Mouse (Mus musculus) cerebellum, adult 11-12 months (tissue): ENCODE measurements around the gene St6galnac3.
A peak's percentile ranks its signal among the peaks of the same experiment; 100 is the strongest.

Source experiments
- DNase-seq: peaks from one replicate; pipeline ENCODE4 v3.0.0; 2022

The St6galnac3 gene

DNA sequence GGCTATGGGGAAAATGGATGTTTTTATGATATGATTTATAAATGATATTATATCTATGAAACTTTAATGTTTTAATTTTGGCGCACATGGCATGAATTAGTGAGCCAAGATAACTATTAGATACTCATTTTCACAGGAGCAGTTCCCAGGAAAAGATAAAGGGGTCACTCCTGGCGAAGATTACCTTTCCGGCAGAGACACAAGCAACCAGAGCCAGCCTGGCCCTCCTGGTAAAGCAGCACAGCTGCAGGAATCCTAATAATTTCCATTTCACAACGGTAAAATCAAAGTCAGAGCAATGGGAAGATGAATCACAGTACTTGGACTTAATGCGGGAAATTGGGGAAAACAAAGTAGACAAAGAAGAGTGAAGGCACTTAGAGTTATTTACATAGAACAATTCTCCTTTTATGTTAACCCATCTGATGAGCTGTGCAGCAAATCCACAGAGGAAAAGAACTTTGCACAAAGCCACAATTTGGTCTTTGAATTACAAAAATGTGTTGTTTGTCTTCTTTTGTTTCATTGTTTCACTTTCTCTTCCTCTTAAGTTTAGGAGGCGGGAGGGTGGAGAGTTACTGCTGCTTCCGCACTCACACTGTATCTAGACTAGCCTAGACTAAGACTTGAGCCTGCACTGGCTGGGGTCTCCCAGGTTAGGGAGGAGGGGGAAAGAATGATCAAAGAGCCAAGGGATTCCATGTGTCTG, 464.6 kb downstream of the St6galnac3 start:
- no peak for DNase-seq

- no peak for DNase-seq
Observed at GRCm38 (mm10) chr3:153255910-153256309, 469.1 kb downstream of the St6galnac3 start.

DNA sequence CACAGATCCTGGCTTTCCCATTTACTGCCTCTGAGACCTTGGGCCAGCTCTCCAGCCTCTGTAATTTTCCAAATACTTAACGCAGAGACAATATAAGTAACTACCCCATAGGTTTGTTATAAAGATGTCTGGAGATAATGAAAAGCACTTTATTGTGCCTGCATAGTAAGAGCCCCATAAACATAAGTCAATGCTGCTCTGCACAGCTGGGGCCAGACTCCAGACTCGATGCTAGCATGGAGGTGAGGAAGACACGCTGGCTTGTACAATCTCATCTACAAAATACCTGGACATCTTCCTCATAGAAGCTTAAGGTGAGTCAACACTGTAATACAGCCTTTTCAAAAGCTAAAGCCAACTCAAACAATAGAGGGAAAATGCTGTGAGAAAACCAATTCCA, 473.3 kb downstream of the St6galnac3 start:
- DNase-seq: no peak

- peak; percentile 41 for DNase-seq
Observed at GRCm38 (mm10) chr3:153250598-153251257, 474.2 kb downstream of the St6galnac3 start.

DNA sequence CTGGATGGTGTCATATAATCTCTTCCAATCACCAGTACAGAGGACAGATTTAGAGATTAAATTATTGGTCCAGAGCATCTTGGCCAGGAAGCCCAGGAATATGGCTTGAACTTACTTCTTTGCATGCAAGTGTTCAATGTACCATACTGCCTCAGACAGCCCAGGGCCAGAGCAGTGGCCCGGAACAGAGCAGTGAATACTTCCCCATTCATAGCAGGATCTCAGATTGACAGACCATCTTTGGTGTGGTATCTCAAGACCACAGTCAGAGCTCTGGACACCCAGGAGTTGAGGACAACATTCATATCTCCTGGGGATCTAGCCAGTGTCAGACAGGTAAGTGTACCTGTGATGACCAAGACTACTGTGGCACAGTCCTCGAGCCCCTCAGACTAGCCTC, 476.1 kb downstream of the St6galnac3 start:
- DNase-seq: no peak

DNA sequence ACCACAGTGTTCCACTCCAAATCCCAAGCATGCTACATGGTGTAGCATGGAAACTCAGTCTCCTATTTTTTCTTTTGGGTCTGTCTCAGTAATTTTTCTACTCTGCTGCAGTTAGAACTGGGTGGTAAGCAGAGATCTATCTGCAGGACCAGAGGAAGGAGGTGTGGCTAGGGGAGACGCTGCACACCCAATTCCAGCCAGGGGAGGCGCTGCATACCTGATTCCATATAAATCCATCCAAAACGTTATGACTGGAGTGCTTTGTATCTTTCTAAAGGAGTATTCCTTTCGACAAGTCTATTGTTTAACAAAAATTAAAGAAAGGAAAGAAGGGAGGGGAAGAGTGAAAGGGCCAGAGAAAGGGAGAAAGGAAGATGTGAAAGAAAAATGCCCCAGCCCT, 476.9 kb downstream of the St6galnac3 start:
- DNase-seq: no peak

GRCm38 (mm10) chr3:153242524-153242923, 482.4 kb downstream of the St6galnac3 start:
- no peak for DNase-seq

DNA sequence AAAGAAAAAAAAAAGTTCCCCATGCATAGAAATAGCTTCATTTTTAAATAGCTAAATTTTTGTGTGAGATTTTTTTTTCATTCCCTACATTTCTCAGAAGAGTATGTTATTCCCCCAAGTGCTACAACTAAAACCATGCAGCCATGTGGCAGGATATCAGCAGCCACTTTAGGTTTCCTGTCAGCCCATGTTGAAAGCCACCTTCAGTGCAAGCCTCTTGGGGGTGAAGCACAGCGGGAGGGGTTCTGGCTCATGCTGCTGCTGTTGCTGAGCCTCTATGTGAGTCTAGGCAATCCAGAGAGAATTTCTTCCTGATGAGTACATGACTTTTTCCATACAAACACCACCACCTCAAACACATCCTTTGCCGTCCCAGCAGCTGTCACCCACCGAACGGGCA, 483.8 kb downstream of the St6galnac3 start:
- DNase-seq: no peak

DNA sequence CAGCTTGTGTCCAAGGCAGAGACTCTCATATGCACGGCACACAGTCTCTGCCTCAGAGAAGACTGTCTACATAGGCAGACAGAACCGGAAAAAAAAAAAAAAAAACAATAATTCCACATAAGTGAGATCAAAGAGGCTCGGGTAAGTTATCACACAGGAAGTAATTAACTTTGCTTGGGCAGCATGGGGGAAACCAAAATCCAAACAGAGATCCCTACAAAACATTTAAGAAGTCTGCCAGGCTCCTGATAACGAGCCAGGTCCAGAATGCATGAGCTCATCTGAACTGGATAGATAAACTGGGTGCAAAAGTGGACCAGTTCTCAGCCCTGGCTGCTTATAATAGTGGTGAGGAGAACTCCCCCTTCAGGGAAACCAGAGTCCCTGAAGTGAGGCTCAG, 484.6 kb downstream of the St6galnac3 start:
- DNase-seq: no peak

- DNase-seq: no peak
Observed at GRCm38 (mm10) chr3:153238381-153238780, 486.6 kb downstream of the St6galnac3 start.

GRCm38 (mm10) chr3:153236262-153236661, 488.7 kb downstream of the St6galnac3 start:
- DNase-seq: no peak

DNA sequence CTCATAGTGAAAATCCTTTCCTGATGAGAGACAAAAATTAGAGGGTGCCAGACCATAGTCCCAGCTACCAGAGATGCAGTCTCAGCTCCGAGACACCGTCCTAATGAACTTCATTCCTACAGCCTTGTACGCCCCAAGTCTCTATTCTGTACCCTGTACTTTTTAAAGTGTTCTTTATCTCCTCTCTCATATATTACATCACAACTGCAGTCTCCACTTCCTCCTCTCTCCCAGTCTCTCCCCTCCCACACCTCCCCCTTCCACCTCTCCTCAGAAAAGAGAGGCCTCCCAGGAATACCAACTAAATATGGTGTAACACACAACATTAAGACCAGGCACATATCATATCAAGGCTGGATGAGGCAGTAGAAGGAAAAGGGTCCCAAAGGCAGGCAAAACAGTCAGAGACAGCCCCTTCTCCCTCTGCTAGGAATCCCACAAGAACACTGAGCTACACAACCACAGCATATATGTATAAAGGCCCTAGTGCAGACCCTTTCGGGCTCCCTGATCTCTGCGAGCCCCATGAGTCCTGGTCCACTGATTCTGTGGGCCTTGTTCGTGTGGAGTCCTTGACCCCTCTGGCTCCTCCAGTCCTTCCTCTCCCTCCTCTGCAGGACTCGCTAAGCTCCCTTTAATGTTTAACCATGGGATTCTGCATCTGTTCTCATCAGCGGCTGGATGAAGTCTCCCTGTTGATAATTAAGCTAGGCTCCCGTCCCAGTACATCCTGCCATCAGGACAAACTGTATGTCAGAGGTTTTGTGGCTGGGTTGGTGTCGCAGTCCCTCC, 502.2 kb downstream of the St6galnac3 start:
- DNase-seq: no peak

GRCm38 (mm10) chr3:153219391-153219790, 505.6 kb downstream of the St6galnac3 start:
- no peak for DNase-seq

DNA sequence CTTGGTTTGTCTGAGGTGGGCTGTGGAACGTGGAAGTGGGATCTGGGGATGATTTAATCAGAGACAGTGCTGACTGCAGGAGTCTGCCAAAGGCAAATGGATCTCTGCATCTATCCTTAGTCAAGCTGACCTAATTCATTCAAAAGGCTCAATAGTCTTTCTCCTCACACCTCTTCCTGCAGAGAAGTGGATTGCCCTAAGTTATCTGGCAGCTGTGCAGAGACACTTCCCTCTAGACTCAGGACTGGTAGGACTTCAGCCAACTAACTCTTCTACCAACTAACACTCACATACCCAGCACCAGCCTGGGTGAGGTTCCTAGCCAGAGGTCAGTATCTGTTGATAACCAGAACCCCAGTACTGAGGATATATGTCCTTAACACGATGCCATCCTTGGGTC, 516.8 kb downstream of the St6galnac3 start:
- DNase-seq: no peak

DNA sequence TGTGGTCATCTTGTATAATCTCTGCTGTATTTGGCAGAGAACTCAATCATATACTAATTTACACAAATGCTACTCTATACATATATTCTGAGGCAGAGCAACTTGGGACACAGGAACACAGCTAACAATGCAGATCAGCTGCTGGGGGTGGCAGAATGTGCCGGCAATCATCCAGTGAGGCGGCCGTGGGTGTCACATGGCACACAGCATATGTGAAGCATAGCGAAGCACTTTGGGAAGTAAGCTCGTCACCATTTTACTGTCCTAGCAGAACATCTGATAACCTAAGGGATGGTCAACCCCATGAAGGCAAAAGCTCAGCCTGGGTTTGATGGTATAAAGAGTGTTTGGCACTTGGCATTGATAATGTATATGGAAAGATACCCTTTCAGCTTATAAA, 520.9 kb downstream of the St6galnac3 start:
- DNase-seq: no peak

DNA sequence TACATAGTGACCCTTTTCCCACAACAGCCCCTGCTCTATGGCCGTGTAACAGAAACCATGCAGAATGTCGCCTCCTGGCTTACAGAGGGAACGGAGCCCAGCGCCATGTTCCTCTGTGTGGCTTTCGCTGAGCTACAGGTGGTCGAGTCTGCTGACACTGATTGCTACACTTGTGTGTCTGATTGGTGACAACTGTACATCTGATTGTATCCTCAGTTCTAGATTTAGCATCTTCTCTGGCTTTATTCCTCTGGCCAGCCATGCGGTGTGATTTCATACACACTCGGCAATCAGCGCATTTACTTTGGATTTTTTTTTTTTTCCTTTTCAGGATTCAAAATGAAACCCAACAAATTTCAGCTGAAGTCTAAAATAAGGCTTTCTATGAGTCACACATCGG, 523.1 kb downstream of the St6galnac3 start:
- DNase-seq: no peak

DNA sequence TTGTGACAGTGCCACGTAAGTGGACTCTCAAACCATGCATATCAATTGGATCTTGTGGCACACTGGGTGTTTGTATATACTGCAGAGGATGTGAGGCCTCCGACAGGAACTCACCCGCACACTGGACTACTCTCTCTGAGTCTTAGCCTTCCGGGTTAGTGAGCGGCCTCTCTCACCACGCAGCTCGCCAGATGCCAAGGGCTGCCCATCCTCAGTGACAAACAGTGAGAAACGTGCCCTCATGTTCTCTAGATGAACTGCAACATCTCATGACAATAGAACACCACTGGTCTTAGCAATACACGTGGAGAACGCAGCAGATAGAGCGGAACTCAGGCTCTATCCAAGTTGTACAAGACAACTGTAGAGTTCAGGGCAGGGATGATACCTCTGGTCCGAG, 524.2 kb downstream of the St6galnac3 start:
- no peak for DNase-seq

- no peak for DNase-seq
Observed at GRCm38 (mm10) chr3:153200076-153200475, 524.9 kb downstream of the St6galnac3 start.

DNA sequence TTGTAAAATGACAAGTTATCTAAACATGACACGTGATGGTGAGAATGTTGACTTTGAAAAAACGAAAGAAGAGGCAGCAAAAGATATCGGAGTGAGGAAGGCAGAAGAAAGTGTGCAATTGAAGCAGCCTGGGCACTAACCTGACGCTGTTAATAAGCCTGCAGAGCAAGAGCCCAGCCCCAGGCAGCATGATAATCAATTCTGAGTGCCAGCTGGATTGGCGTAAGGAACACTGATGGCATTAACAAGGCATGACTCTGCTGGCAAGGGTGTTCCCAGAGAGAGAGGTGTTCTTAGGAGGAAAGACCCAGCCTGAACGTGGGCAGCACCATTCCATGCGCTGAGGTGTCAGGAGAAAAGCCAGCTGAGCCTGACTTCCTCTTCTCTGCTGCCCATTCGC, 525.7 kb downstream of the St6galnac3 start:
- no peak for DNase-seq

DNA sequence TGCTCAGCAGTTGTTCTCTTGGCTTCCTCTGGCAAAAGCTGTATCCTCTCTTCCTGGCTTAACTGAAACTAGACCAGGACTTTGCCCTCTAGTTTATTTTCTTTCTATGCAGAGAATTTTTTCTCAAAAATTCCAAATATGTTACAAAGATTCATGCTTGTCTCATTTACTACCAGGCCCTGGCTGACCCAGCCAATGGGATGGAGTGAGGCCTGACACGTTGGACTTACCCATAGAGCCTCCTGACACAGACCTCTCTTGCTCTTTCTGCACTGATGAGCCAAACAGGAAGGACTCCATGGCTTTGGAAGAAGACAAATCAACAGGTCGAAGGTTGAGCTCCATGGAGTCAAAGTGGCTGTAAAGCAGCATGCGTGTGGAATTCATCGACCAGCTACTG, 526.5 kb downstream of the St6galnac3 start:
- no peak for DNase-seq

GRCm38 (mm10) chr3:153193025-153193424, 531.9 kb downstream of the St6galnac3 start:
- no peak for DNase-seq

DNA sequence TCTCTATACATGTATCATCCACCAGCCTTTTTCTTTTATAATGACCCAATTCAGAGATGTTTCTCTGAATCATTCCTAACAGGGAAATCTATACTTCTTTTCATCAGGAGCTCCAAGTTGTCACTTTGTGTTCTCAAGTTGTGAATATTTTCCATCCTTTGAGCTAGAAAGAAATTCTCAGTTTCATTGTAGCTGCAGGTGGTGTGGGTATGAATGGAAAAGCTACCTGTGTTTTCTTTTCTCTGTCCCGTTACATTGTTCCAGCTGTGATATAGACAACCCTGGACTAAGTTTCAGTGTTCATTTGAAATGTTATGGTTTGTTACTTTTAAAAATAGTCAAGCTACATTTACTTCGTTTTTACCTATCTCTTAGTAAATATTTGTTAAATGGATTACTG, 534.2 kb downstream of the St6galnac3 start:
- DNase-seq: no peak

DNA sequence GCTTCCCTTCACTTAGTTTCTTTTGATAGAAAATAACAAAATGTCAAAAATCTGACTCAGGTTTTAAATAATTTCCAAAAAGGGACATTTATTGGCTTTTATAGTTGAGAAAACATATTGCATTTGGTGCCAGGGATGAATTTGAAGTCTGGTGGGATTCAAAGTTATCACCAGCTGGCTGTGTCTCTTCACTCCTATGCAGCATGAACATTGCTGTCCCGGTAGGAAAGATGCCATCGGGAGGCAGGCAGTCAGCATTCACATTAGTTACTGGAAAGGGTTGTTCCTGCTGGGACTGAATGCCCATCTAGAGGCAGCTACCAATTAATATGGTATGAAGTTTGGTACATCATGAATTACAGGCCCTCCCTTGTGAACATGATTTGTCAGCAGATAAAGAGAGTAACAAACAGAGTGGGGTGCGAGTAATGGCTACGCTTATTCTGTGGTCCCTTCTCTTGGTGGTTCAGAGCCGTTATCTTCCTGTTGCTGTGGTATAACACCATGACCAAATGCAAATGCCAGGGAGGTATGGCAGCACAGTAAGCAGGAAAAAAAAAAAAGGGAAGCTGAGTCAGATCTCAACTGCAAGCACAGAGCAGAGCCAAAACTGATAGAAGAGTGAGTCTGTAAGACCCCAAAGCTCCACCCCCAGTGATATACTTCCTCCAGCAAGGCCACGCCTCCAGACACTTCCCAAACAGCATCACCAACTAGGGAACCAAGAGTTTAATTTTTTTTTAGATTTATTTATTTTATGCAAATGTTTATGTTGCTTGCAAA, 535.1 kb downstream of the St6galnac3 start:
- DNase-seq: no peak
